Mouse (Mus musculus) olfactory bulb, adult 2 months (tissue): ENCODE results near the gene Tbc1d2b. TPM values are rescaled to one million over a fixed set of nuclear protein-coding genes. Genes with fewer than 3 reads are reported as not detected.

Experiments used
- H3K27ac ChIP-seq: fragments of 200-500 bp; 2 replicates; pipeline ENCODE4 v1.5.1; 2012; ENCODE audit warnings: low read depth, low read length; ENCODE audit not compliant: insufficient read depth
- H3K4me1 ChIP-seq: fragments of 200-500 bp; 2 replicates; pipeline ENCODE4 v1.6.1; 2012; ENCODE audit warnings: low read length; ENCODE audit not compliant: control insufficient read depth, insufficient read depth
- H3K4me3 ChIP-seq: fragments of 200-500 bp; 2 replicates; pipeline ENCODE4 v1.5.1; 2012; ENCODE audit warnings: mild to moderate bottlenecking, low read depth, low read length, moderate library complexity; ENCODE audit not compliant: insufficient read depth
- CTCF ChIP-seq: fragments of 200-500 bp; IDR thresholded peaks from 2 replicates; pipeline ENCODE4 v1.5.1; 2012; ENCODE audit warnings: low read depth, mild to moderate bottlenecking, low read length, moderate library complexity; ENCODE audit not compliant: insufficient read depth
- POLR2A ChIP-seq: fragments of 200-500 bp; IDR thresholded peaks from 2 replicates; pipeline ENCODE4 v1.6.1; 2012; ENCODE audit warnings: mild to moderate bottlenecking, low read depth, low read length, moderate library complexity; ENCODE audit not compliant: insufficient read depth
- WGBS: fragments of 180-500 bp; shearing (Covaris S2); methylation state at CpG from one replicate; pipeline ENCODE4 v1.1.7; 2018; 5-methylcytosine and 5-hydroxymethylcytosine counted together
- polyA plus RNA-seq: library from polyadenylated mRNA; stranded (reverse); fragments of >200 nt; gene quantifications from 2 replicates; pipeline ENCODE4 v1.2.4, GENCODE M21; 2012; ENCODE audit warnings: low replicate concordance; ENCODE audit not compliant: missing spikeins, insufficient read depth, insufficient read length

Gene Tbc1d2b
- polyA plus RNA-seq, 1 experiment = not detected

DNA sequence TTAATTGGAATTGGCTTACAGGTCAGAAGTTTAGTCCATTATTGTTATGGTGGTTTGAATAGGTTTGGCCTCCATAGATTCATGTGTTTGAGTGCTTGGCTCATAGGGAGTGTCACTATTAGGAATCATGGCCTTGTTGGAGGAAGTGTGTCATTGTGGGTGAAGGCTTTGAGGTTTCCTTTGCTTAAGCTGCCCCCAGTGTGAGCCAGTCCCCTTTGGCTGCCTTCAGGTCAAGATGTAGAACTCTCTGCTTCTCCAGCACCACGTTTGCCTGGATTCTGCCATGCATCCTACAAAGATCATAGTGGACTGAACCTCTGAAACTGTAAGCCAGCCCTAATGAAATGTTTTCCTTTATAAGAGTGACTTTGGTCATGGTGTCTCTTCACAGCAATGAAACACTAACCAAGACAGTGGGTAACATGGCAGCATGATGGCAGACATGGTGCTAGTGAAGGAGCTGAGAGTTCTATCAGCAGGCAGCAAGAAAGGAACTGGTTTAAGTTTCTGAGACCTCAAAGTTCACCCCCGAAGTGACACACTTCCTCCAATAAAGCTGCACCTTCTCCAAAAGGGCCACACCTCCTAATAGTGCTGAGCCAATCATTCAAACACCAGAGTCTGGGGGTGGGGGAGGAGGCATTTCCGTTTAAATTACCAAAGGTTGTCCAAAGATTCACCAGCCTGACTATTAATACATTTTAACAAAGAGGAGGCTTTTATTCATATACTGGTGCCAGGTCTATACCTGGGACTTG, 23.2 kb upstream of the Tbc1d2b start:
- Histone ChIP-seq H3K27ac (no peak overlapping the region), H3K4me1 (no peaks in the 10 kb centered on the region), H3K4me3 (no peak overlapping the region)
- 62% methylated on average over 3 of the region's 3 CpGs for WGBS
- TF ChIP-seq CTCF (no peak), POLR2A (no peak)

DNA sequence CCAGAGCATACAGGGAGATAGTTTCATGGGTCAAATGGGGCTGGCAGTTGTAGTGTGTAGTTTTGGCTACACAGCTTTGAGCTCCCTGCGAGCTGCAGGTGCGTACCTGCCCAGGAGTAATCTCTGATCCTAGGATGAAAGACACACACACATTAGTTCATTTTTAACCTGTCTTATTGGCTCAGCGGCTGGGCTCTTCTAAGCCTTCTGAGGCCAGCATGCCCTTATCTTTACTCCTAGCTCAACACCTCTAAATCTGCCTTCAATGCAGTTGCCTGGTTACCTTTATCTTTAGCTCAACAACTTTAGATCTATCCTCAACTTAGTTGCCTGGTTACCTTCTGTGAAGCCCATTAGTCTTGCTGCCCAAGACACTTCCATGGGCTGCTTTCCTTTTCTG, 7.8 kb upstream of the Tbc1d2b start:
- no peak overlapping the region for H3K27ac ChIP-seq
- WGBS = 96% methylated on average over 3 of the region's 3 CpGs
- no peak overlapping the region for H3K4me3 ChIP-seq
- TF ChIP-seq CTCF (no peak), POLR2A (no peak)
- H3K4me1 ChIP-seq = no peaks in the 10 kb centered on the region

GRCm38 (mm10) chr9:90277884-90278283, 7.3 kb upstream of the Tbc1d2b start:
- WGBS = 86% methylated on average over 2 of the region's 2 CpGs
- Histone ChIP-seq H3K4me1 (no peaks in the 10 kb centered on the region), H3K4me3 (no peak overlapping the region), H3K27ac (no peak overlapping the region)
- no peak for TF ChIP-seq POLR2A
- no peak for TF ChIP-seq CTCF

DNA sequence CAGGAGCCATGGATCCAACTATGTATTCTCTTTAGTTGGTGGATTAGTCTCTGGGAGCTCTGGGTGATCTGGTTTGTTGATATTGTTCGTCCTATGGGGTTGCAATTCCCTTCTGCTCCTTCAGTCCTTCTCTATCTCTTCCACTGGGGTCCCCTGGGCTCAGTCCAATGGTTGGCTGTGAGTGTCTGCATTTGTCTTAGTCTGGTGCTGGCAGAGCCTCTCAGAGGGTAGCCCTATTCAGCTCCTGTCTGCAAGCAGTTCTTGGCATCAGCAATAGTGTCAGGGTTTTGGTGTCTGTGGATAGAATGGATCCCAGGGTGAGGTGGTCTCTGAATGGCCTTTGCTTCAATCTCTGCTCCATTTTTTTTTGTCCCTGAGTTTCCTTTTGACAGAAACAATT, 6.2 kb upstream of the Tbc1d2b start:
- Histone ChIP-seq H3K4me3 (no peak overlapping the region), H3K4me1 (no peaks in the 10 kb centered on the region), H3K27ac (no peak overlapping the region)
- WGBS = 84% methylated on average over 1 of the region's 1 CpGs
- no peak for TF ChIP-seq POLR2A
- TF ChIP-seq CTCF = no peak

- no peak overlapping the region for H3K4me3 ChIP-seq
- H3K27ac ChIP-seq = no peak overlapping the region
- TF ChIP-seq POLR2A = no peak
- no peak for TF ChIP-seq CTCF
- H3K4me1 ChIP-seq = no peaks in the 10 kb centered on the region
- WGBS = 92% methylated on average over 5 of the region's 5 CpGs
Measured at GRCm38 (mm10) chr9:90275906-90276305, 5.3 kb upstream of the Tbc1d2b start.

- WGBS = 79% methylated on average over 2 of the region's 2 CpGs
- H3K27ac ChIP-seq = no peak overlapping the region
- TF ChIP-seq POLR2A (no peak), CTCF (no peak)
- no peak overlapping the region for H3K4me3 ChIP-seq
- H3K4me1 ChIP-seq = no peaks in the 10 kb centered on the region
Measured at GRCm38 (mm10) chr9:90275500-90275899, 4.9 kb upstream of the Tbc1d2b start.

GRCm38 (mm10) chr9:90274516-90274915, 3.9 kb upstream of the Tbc1d2b start:
- H3K27ac ChIP-seq = no peak overlapping the region
- no peak overlapping the region for H3K4me3 ChIP-seq
- 80% methylated on average over 3 of the region's 3 CpGs for WGBS
- TF ChIP-seq CTCF (no peak), POLR2A (no peak)
- peaks cover 1% of the 10 kb centered on the region for H3K4me1 ChIP-seq

- no peak overlapping the region for H3K4me3 ChIP-seq
- WGBS = 87% methylated on average over 12 of the region's 12 CpGs
- TF ChIP-seq POLR2A (no peak), CTCF (no peak)
- H3K27ac ChIP-seq = no peak overlapping the region
- peaks cover 8% of the 10 kb centered on the region for H3K4me1 ChIP-seq
Measured at GRCm38 (mm10) chr9:90272346-90272745, 1.7 kb upstream of the Tbc1d2b start.

GRCm38 (mm10) chr9:90271541-90272090, 1.0 kb upstream of the Tbc1d2b start:
- TF ChIP-seq POLR2A (no peak), CTCF (no peak)
- H3K4me3 ChIP-seq = no peak overlapping the region
- no peak overlapping the region for H3K27ac ChIP-seq
- H3K4me1 ChIP-seq = peaks cover 8% of the 10 kb centered on the region
- WGBS = 69% methylated on average over 5 of the region's 5 CpGs
